In genomic region chr10:86321194-86321593, GRCm38 (mm10) we compare ENCODE assay signal across 14 mouse cellular contexts. TPM values are rescaled to one million over a fixed set of nuclear protein-coding genes. Genes with fewer than 3 reads are reported as not detected.
DNase-seq lines count a peak whose midpoint lies in the region; ATAC-seq and TF ChIP-seq lines count a peak whose summit lies in the region.
"Had no signal": no experiment of that assay in that cellular context is flagged by ENCODE, and none has a peak within 500 bp of the region (broad histone marks: within the 10 kb centered on the region; RNA-seq: fewer than 3 reads in every experiment).

No protein-coding gene starts in this region.

- H3K27ac ChIP-seq in heart, adult 2 months, result peak overlapping the region; percentile 42
- H3K27ac ChIP-seq in heart, embryonic 12.5 days (ENCODE audit: poor library complexity, severe bottlenecking), result no peak overlapping the region
- H3K27ac ChIP-seq in forebrain, embryonic 14.5 days (ENCODE audit: low read depth, low read length), result peak overlapping the region; percentile 21; the same call in 1 of the 2 replicates
- H3K27ac ChIP-seq: limb, embryonic 10.5 days; liver, embryonic 15.5 days had no signal

- peak in 1 of 2 experiments; percentile 40 for DNase-seq in heart, adult 2 months
- DNase-seq in layer of hippocampus, adult 9-11 months, result peak; percentile 36
- DNase-seq in layer of hippocampus, adult 11-12 months (ENCODE audit: low spot score), result no peak
- peak; percentile 37 for DNase-seq in forebrain, embryonic 14.5 days (ENCODE audit: low spot score)
- no peak for DNase-seq in spleen, adult 18-20 months
- no peak for DNase-seq in adrenal gland, postnatal 4 days (ENCODE audit: low spot score in 2 of 2)

- peaks cover 2% of the 10 kb centered on the region for H3K79me2 ChIP-seq in heart, adult 2 months (replicated peaks; ENCODE audit: control insufficient read depth, insufficient read depth, low read length)
- H3K79me2 ChIP-seq in myocyte (ENCODE audit: control insufficient read depth, insufficient read depth), result peaks cover 14% of the 10 kb centered on the region

- intact Hi-C loops in heart, adult 2 months (cut with DNase I), result no loop called here

- ATAC-seq in heart, embryonic 12.5 days (ENCODE audit: insufficient number of reproducible peaks, low FRiP score), result no peak
- peak; percentile 47; the same call in 1 of the 2 replicates for ATAC-seq in forebrain, embryonic 14.5 days
- ATAC-seq: CD4-positive, CD25-positive, alpha-beta regulatory T cell, adult 4 months; intestine, postnatal 0 days had no signal

- H3K36me3 ChIP-seq in heart, adult 2 months (ENCODE audit: control insufficient read depth, insufficient read depth, low read length), result peaks cover 54% of the 10 kb centered on the region
- 0 out of 2 replicates have a peak, but pooled peaks cover 6% of the 10 kb centered on the region for H3K36me3 ChIP-seq in heart, embryonic 12.5 days
- H3K36me3 ChIP-seq in forebrain, embryonic 14.5 days (ENCODE audit: control insufficient read depth, insufficient read depth, low read length), result no peaks in the 10 kb centered on the region
- peaks cover 7% of the 10 kb centered on the region for H3K36me3 ChIP-seq in myocyte (ENCODE audit: control insufficient read depth, insufficient read depth)
- H3K36me3 ChIP-seq: liver, embryonic 15.5 days had no signal

- TF ChIP-seq POLR2A in heart, adult 2 months (IDR thresholded peaks at IDR 0.05; ENCODE audit: insufficient read depth, low read depth, low read length), result no peak
- no peak for TF ChIP-seq POLR2A in myocyte (IDR thresholded peaks at IDR 0.05; ENCODE audit: insufficient read length, low read depth)

- H3K9ac ChIP-seq in heart, adult 2 months (ENCODE audit: low read depth, low read length), result peak overlapping the region; percentile 51
- H3K9ac ChIP-seq in heart, embryonic 12.5 days, result no peak overlapping the region
- H3K9ac ChIP-seq in forebrain, embryonic 14.5 days (ENCODE audit: low read length), result no peak overlapping the region
- H3K9ac ChIP-seq: liver, embryonic 15.5 days had no signal

- H3ac ChIP-seq in myocyte (ENCODE audit: control insufficient read depth, insufficient read length), result no peak overlapping the region

- TF ChIP-seq EP300 in heart, adult 2 months (IDR thresholded peaks at IDR 0.05; ENCODE audit: insufficient read depth, low read depth, low read length), result 0 out of 2 replicates have a peak, but pooled peaks have one; percentile 13

- WGBS in heart, adult 2 months, result 61% methylated on average over 8 of the region's 8 CpGs
- WGBS in heart, embryonic 12.5 days, result 79% methylated on average over 8 of the region's 8 CpGs
- WGBS in forebrain, embryonic 14.5 days, result 66% methylated on average over 8 of the region's 8 CpGs

- H3K27me3 ChIP-seq in heart, adult 2 months (ENCODE audit: control insufficient read depth, insufficient read depth, low read length), result no peaks in the 10 kb centered on the region
- no peaks in the 10 kb centered on the region for H3K27me3 ChIP-seq in heart, embryonic 12.5 days (replicated peaks)
- no peaks in the 10 kb centered on the region for H3K27me3 ChIP-seq in forebrain, embryonic 14.5 days (replicated peaks; ENCODE audit: control insufficient read depth, insufficient read depth, low read length)
- H3K27me3 ChIP-seq in myocyte (ENCODE audit: control insufficient read depth, insufficient read depth, insufficient read length), result no peaks in the 10 kb centered on the region
- H3K27me3 ChIP-seq: liver, embryonic 15.5 days had no signal

- H3K9me3 ChIP-seq in heart, embryonic 12.5 days (replicated peaks), result no peaks in the 10 kb centered on the region
- no peaks in the 10 kb centered on the region for H3K9me3 ChIP-seq in forebrain, embryonic 14.5 days (replicated peaks; ENCODE audit: control insufficient read depth, low read length)
- H3K9me3 ChIP-seq: limb, embryonic 10.5 days; liver, embryonic 15.5 days had no signal

- TF ChIP-seq CTCF in heart, adult 2 months (IDR thresholded peaks at IDR 0.05), result no peak

- no peak overlapping the region for H3K4me2 ChIP-seq in heart, embryonic 12.5 days
- H3K4me2 ChIP-seq in forebrain, embryonic 14.5 days (ENCODE audit: low read length), result no peak overlapping the region
- H3K4me2 ChIP-seq in myocyte (ENCODE audit: low read depth), result no peak overlapping the region
- H3K4me2 ChIP-seq: liver, embryonic 15.5 days; midbrain, embryonic 11.5 days had no signal

- H3K4me1 ChIP-seq in heart, adult 2 months (ENCODE audit: control insufficient read depth, insufficient read depth, low read length), result peaks cover 44% of the 10 kb centered on the region
- H3K4me1 ChIP-seq in heart, embryonic 12.5 days (replicated peaks), result peaks cover 23% of the 10 kb centered on the region
- H3K4me1 ChIP-seq in forebrain, embryonic 14.5 days (ENCODE audit: control insufficient read depth, insufficient read depth, low read length), result peaks cover 10% of the 10 kb centered on the region; the same call in 1 of the 2 replicates
- H3K4me1 ChIP-seq: liver, embryonic 15.5 days had no signal

- no peak overlapping the region for H3K4me3 ChIP-seq in heart, adult 2 months
- H3K4me3 ChIP-seq in heart, embryonic 12.5 days, result no peak overlapping the region
- no peak overlapping the region for H3K4me3 ChIP-seq in forebrain, embryonic 14.5 days (ENCODE audit: low read depth, low read length)
- H3K4me3 ChIP-seq in myocyte, result no peak overlapping the region
- H3K4me3 ChIP-seq: erythroblast, embryonic 14.5 days; limb, embryonic 10.5 days; liver, embryonic 15.5 days had no signal

TF ChIP-seq in myocyte, 11 proteins besides CTCF, POLR2A, EP300 and RAD21:
- no peak for TF ChIP-seq SRF (IDR thresholded peaks at IDR 0.05; ENCODE audit: control insufficient read depth, insufficient read length, low read depth)
- TF ChIP-seq MAX (IDR thresholded peaks at IDR 0.05; ENCODE audit: low read depth), result no peak
- no peak for TF ChIP-seq POLR2AphosphoS2 (IDR thresholded peaks at IDR 0.05; ENCODE audit: insufficient read length, low read depth)
- TF ChIP-seq CEBPB (IDR thresholded peaks at IDR 0.05; ENCODE audit: insufficient read depth, poor library complexity, severe bottlenecking), result no peak
- peak; percentile 76 for TF ChIP-seq TCF12 (IDR thresholded peaks at IDR 0.05; ENCODE audit: insufficient read depth, poor library complexity, severe bottlenecking)
- no peak for TF ChIP-seq REST (IDR thresholded peaks at IDR 0.05; ENCODE audit: insufficient read depth, insufficient read length)
- TF ChIP-seq MYOG (IDR thresholded peaks at IDR 0.05; ENCODE audit: control insufficient read depth in 1 of 3, insufficient read depth in 1 of 3, insufficient read length in 2 of 3, low read depth in 2 of 3), result peak in 2 of 3 experiments; percentile 35 to 74
- no peak for TF ChIP-seq USF1 (IDR thresholded peaks at IDR 0.05; ENCODE audit: low read depth)
- peak in 2 of 3 experiments; percentile 46 to 66 for TF ChIP-seq MYOD1 (IDR thresholded peaks at IDR 0.05; ENCODE audit: control insufficient read depth in 1 of 3, insufficient read length in 2 of 3, low read depth in 2 of 3)
- no peak for TF ChIP-seq TCF3 (IDR thresholded peaks at IDR 0.05; ENCODE audit: insufficient read length, low read depth)
- no peak for TF ChIP-seq E2F4 (IDR thresholded peaks at IDR 0.05; ENCODE audit: insufficient read depth)
TF ChIP-seq in myocyte: peak in this region for 3.

RNA-seq across cellular contexts. Expression of gene Timp3, which starts 21.0 kb away (rescaled TPM):
- 100 to 1,000 TPM; 154 to 174 TPM for total RNA-seq in heart, adult 2 months (2021)
- polyA plus RNA-seq in heart, adult 2 months (2012; rRNA removed), result 80.2 and 114 TPM in 2 replicates
- 70.8 and 71.5 TPM in 2 replicates for polyA plus RNA-seq in heart, embryonic 12.5 days (2016; fragmentation: Nextera tagmentation; extraction: Ambion mirVana)
- polyA plus RNA-seq in forebrain, embryonic 14.5 days (2014; fragmentation: Nextera tagmentation; extraction: Ambion mirVana), result 7.9 and 13.8 TPM in 2 replicates
- polyA plus RNA-seq in myocyte (2012; fragmentation: generic; extraction: Trizol), result 18.7 TPM
- 100 to 1,000 TPM; 314 to 316 TPM for total RNA-seq in adrenal gland, postnatal 4 days (2021)
- polyA plus RNA-seq: CD4-positive, CD25-positive, alpha-beta regulatory T cell, adult 4 months had no signal

Comparison
In these comparisons a context has a peak if more than half of its experiments do, and no peak if none do; other contexts are left out.
1. DNase-seq: peak in layer of hippocampus, adult 9-11 months (single experiment) and forebrain, embryonic 14.5 days (single experiment); none in layer of hippocampus, adult 11-12 months (single experiment), spleen, adult 18-20 months (0 of 2) and adrenal gland, postnatal 4 days (0 of 2).